Mouse (Mus musculus) limb, embryonic 14.5 days (tissue): Measurements from ENCODE around the gene Rabgap1l. TPM values are rescaled to one million over a fixed set of nuclear protein-coding genes. Genes with fewer than 3 reads are reported as not detected.

Experiments
- ATAC-seq: fragments of 200-750 bp; cut with Nextera tagmentation; 2 replicates; pipeline ENCODE4 v1.8.0; 2017; ENCODE audit warnings: low read depth, moderate number of reproducible peaks, moderate TSS enrichment; ENCODE audit not compliant: low FRiP score
- DNase-seq: peaks from one replicate; pipeline ENCODE4 v3.0.0-alpha.2; 2015; ENCODE audit warnings: low spot score
- H3K27ac ChIP-seq: fragments of 300-500 bp; sonication (generic); replicated peaks from 2 replicates; pipeline ENCODE4 v1.5.1; 2014; ENCODE audit warnings: low read depth, mild to moderate bottlenecking, low read length, moderate library complexity, mixed read lengths
- H3K27me3 ChIP-seq: fragments of 300-500 bp; sonication (generic); 2 replicates; pipeline ENCODE4 v1.6.1; 2014; ENCODE audit warnings: low read length, mixed read lengths; ENCODE audit not compliant: control insufficient read depth, insufficient read depth
- H3K36me3 ChIP-seq: fragments of 300-500 bp; sonication (generic); 2 replicates; pipeline ENCODE4 v1.6.1; 2014; ENCODE audit warnings: mild to moderate bottlenecking, low read length, moderate library complexity, mixed read lengths; ENCODE audit not compliant: control insufficient read depth, insufficient read depth
- H3K4me1 ChIP-seq: fragments of 300-500 bp; sonication (generic); 2 replicates; pipeline ENCODE4 v1.6.1; 2014; ENCODE audit warnings: antibody characterized with exemption, low read length, mixed read lengths; ENCODE audit not compliant: control insufficient read depth, insufficient read depth
- H3K4me2 ChIP-seq: fragments of 300-500 bp; sonication (generic); replicated peaks from 2 replicates; pipeline ENCODE4 v1.6.1; 2014; ENCODE audit warnings: low read depth, mild to moderate bottlenecking, low read length, moderate library complexity; ENCODE audit not compliant: severe bottlenecking
- H3K4me3 ChIP-seq: fragments of 300-500 bp; sonication (generic); replicated peaks from 2 replicates; pipeline ENCODE4 v1.5.1; 2014; ENCODE audit warnings: low read length
- H3K9ac ChIP-seq: fragments of 300-500 bp; sonication (generic); 2 replicates; pipeline ENCODE4 v1.6.1; 2014; ENCODE audit warnings: mild to moderate bottlenecking, low read depth, low read length, moderate library complexity; ENCODE audit not compliant: severe bottlenecking
- H3K9me3 ChIP-seq: fragments of 300-500 bp; sonication (generic); 2 replicates; pipeline ENCODE4 v1.6.1; 2016; ENCODE audit warnings: low read length; ENCODE audit not compliant: control insufficient read depth
- POLR2A ChIP-seq: fragments of 200-500 bp; IDR thresholded peaks from 2 replicates; pipeline ENCODE4 v1.8.0; 2012; ENCODE audit warnings: inconsistent platforms, mild to moderate bottlenecking, moderate library complexity, borderline replicate concordance; ENCODE audit not compliant: insufficient read depth, insufficient read length; ENCODE audit errors: extremely low read depth
- WGBS: fragments of 180-500 bp; shearing (Covaris S2); extraction: QIAGEN DNeasy Blood & Tissue Kit; methylation state at CpG from one replicate; pipeline ENCODE4 v1.1.7; 2014; 5-methylcytosine and 5-hydroxymethylcytosine counted together
- polyA plus RNA-seq, 2 experiments: library from polyadenylated mRNA; depleted of rRNA in 1 of 2; stranded (reverse) in 1 of 2; unstranded in 1 of 2; fragments of >200 nt; fragmentation: Nextera tagmentation in 1 of 2; extraction: Ambion mirVana in 1 of 2; gene quantifications; 2 replicates each; pipeline versions ENCODE4 v1.2.1 to v1.2.3; 2012 to 2014

Rabgap1l gene
- polyA plus RNA-seq, 2 experiments = 13.3 to 19.3 TPM

- no peak overlapping the region for H3K27ac ChIP-seq
- no peak overlapping the region for H3K9ac ChIP-seq
- H3K27me3 ChIP-seq = no peaks in the 10 kb centered on the region
- WGBS = 47% methylated on average over 4 of the region's 4 CpGs
- H3K4me2 ChIP-seq = no peak overlapping the region
- no peak for ATAC-seq
- H3K4me3 ChIP-seq = no peak overlapping the region
- H3K36me3 ChIP-seq = no peaks in the 10 kb centered on the region
- 0 out of 2 replicates have a peak, but pooled peaks cover 9% of the 10 kb centered on the region for H3K4me1 ChIP-seq
- no peaks in the 10 kb centered on the region for H3K9me3 ChIP-seq
- TF ChIP-seq POLR2A = no peak
- DNase-seq = no peak
Observed at GRCm38 (mm10) chr1:160250782-160251181, 542.2 kb downstream of the Rabgap1l start.

- Histone ChIP-seq H3K27ac (no peak overlapping the region), H3K9ac (no peak overlapping the region), H3K9me3 (no peaks in the 10 kb centered on the region), H3K4me3 (no peak overlapping the region), H3K36me3 (no peaks in the 10 kb centered on the region), H3K4me1 (0 out of 2 replicates have a peak, but pooled peaks cover 9% of the 10 kb centered on the region), H3K27me3 (no peaks in the 10 kb centered on the region), H3K4me2 (no peak overlapping the region)
- TF ChIP-seq POLR2A = no peak
- ATAC-seq = no peak
- DNase-seq = no peak
- WGBS = 61% methylated on average over 3 of the region's 3 CpGs
Observed at GRCm38 (mm10) chr1:160249786-160250185, 543.2 kb downstream of the Rabgap1l start.

GRCm38 (mm10) chr1:160247473-160247872, 545.5 kb downstream of the Rabgap1l start:
- ATAC-seq (no peak), DNase-seq (no peak)
- no peak overlapping the region for H3K4me3 ChIP-seq

GRCm38 (mm10) chr1:160246844-160247243, 546.2 kb downstream of the Rabgap1l start:
- no peak overlapping the region for H3K9ac ChIP-seq
- ATAC-seq (no peak), DNase-seq (no peak)
- 64% methylated on average over 4 of the region's 4 CpGs for WGBS
- H3K36me3 ChIP-seq = no peaks in the 10 kb centered on the region
- no peak overlapping the region for H3K4me2 ChIP-seq
- no peak overlapping the region for H3K27ac ChIP-seq
- H3K4me1 ChIP-seq = 0 out of 2 replicates have a peak, but pooled peaks cover 9% of the 10 kb centered on the region
- no peaks in the 10 kb centered on the region for H3K9me3 ChIP-seq
- H3K4me3 ChIP-seq = no peak overlapping the region
- no peak for TF ChIP-seq POLR2A
- no peaks in the 10 kb centered on the region for H3K27me3 ChIP-seq

More at GRCm38 (mm10) chr1:160247473-160247872, 545.5 kb downstream of the Rabgap1l start:
- H3K27ac ChIP-seq = no peak overlapping the region
- TF ChIP-seq POLR2A = no peak
- no peak overlapping the region for H3K9ac ChIP-seq
- H3K4me1 ChIP-seq = 0 out of 2 replicates have a peak, but pooled peaks cover 9% of the 10 kb centered on the region
- H3K27me3 ChIP-seq = no peaks in the 10 kb centered on the region
- H3K4me2 ChIP-seq = no peak overlapping the region
- 79% methylated on average over 9 of the region's 9 CpGs for WGBS
- H3K36me3 ChIP-seq = no peaks in the 10 kb centered on the region
- no peaks in the 10 kb centered on the region for H3K9me3 ChIP-seq

- H3K27ac ChIP-seq = no peak overlapping the region
Observed at GRCm38 (mm10) chr1:160245954-160246353, 547.1 kb downstream of the Rabgap1l start.

More at GRCm38 (mm10) chr1:160245954-160246353, 547.1 kb downstream of the Rabgap1l start:
- DNase-seq (no peak), ATAC-seq (no peak)
- 78% methylated on average over 2 of the region's 2 CpGs for WGBS
- Histone ChIP-seq H3K4me1 (0 out of 2 replicates have a peak, but pooled peaks cover 4% of the 10 kb centered on the region), H3K36me3 (no peaks in the 10 kb centered on the region), H3K9me3 (no peaks in the 10 kb centered on the region), H3K9ac (no peak overlapping the region), H3K4me3 (no peak overlapping the region), H3K4me2 (no peak overlapping the region), H3K27me3 (no peaks in the 10 kb centered on the region)
- no peak for TF ChIP-seq POLR2A
